ENCODE assay signal across 9 mouse cellular contexts in the genomic region with DNA sequence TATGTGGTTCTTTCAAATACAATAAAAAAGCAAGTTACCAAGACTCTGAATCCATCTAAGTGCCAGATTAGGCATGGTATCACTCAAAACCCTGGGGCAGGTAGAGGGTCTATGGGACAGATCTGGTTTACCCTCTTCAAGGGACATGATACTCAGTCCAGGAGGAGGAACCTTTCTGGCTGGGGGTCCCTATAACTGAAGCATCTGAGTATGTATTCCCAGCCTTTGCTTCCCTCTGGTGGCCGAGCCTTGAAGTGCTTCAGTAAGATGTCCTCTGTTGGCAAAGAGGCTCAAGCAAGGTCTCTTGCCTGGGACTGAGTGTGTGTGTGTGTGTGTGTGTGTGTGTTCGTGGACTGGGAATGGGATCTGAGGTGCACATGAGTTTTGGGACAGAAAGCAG.
A peak's percentile ranks its signal among the peaks of the same experiment; 100 is the strongest.
DNase-seq lines count a peak whose midpoint lies in the region; ATAC-seq and TF ChIP-seq lines count a peak whose summit lies in the region.
"Had no signal": no experiment of that assay in that cellular context is flagged by ENCODE, and none has a peak within 500 bp of the region (broad histone marks: within the 10 kb centered on the region; RNA-seq: fewer than 3 reads in every experiment).

No protein-coding gene starts in this region.

- no peak for TF ChIP-seq POLR2A in brain, embryonic 14.5 days (IDR thresholded peaks at IDR 0.05; ENCODE audit: borderline replicate concordance, extremely low read depth, insufficient read depth, insufficient read length, poor library complexity, severe bottlenecking)
- TF ChIP-seq POLR2A in small intestine, adult 2 months (IDR thresholded peaks at IDR 0.05; ENCODE audit: low read depth, low read length): no peak

- 3% methylated on average over 2 of the region's 2 CpGs for WGBS in forebrain, embryonic 16.5 days
- WGBS in hindbrain, embryonic 16.5 days: 20% methylated on average over 2 of the region's 2 CpGs
- 11% methylated on average over 2 of the region's 2 CpGs for WGBS in small intestine, adult 2 months

- H3K27ac ChIP-seq in forebrain, embryonic 16.5 days (ENCODE audit: low read length): no peak overlapping the region
- no peak overlapping the region for H3K27ac ChIP-seq in hindbrain, embryonic 16.5 days (ENCODE audit: low read depth, low read length)
- no peak overlapping the region for H3K27ac ChIP-seq in small intestine, adult 2 months (ENCODE audit: insufficient read depth, low read depth, low read length)
- H3K27ac ChIP-seq: embryonic facial prominence, embryonic 15.5 days had no signal

- H3K36me3 ChIP-seq in forebrain, embryonic 16.5 days (ENCODE audit: control insufficient read depth, insufficient read depth): no peaks in the 10 kb centered on the region
- no peaks in the 10 kb centered on the region for H3K36me3 ChIP-seq in hindbrain, embryonic 16.5 days (ENCODE audit: control insufficient read depth, insufficient read depth, low read length)
- H3K36me3 ChIP-seq in small intestine, adult 2 months (ENCODE audit: control insufficient read depth, insufficient read depth, low read length): no peaks in the 10 kb centered on the region
- H3K36me3 ChIP-seq: embryonic facial prominence, embryonic 15.5 days had no signal

- TF ChIP-seq CTCF in brain, embryonic 14.5 days (IDR thresholded peaks at IDR 0.05; ENCODE audit: borderline replicate concordance, extremely low read depth, insufficient read depth, insufficient read length): peak; percentile 85
- TF ChIP-seq CTCF in small intestine, adult 2 months (IDR thresholded peaks at IDR 0.05; ENCODE audit: extremely low read depth, insufficient read length, insufficient replicate concordance, low read depth, low read length): peak; percentile 57; the same call in 1 of the 2 replicates

- no peaks in the 10 kb centered on the region for H3K27me3 ChIP-seq in forebrain, embryonic 16.5 days (replicated peaks; ENCODE audit: control insufficient read depth, insufficient read depth, low read length)
- no peaks in the 10 kb centered on the region for H3K27me3 ChIP-seq in hindbrain, embryonic 16.5 days (replicated peaks; ENCODE audit: control insufficient read depth, insufficient read depth, low read length)
- no peaks in the 10 kb centered on the region for H3K27me3 ChIP-seq in small intestine, adult 2 months (ENCODE audit: control insufficient read depth, insufficient read depth, low read length)

- no peaks in the 10 kb centered on the region for H3K9me3 ChIP-seq in forebrain, embryonic 16.5 days (ENCODE audit: control insufficient read depth, low read length)
- H3K9me3 ChIP-seq in hindbrain, embryonic 16.5 days (ENCODE audit: control insufficient read depth, low read length): no peaks in the 10 kb centered on the region
- H3K9me3 ChIP-seq: embryonic facial prominence, embryonic 15.5 days had no signal

- ATAC-seq in forebrain, embryonic 16.5 days: peak; percentile 75
- ATAC-seq in hindbrain, embryonic 16.5 days: peak; percentile 80
- no peak for ATAC-seq in inflammation-experienced regulatory T-cells, adult 6 months

- H3K9ac ChIP-seq in forebrain, embryonic 16.5 days (replicated peaks; ENCODE audit: low read depth, low read length): no peak overlapping the region
- no peak overlapping the region for H3K9ac ChIP-seq in hindbrain, embryonic 16.5 days (ENCODE audit: low read depth, low read length)
- H3K9ac ChIP-seq: embryonic facial prominence, embryonic 15.5 days had no signal

- H3K4me1 ChIP-seq in forebrain, embryonic 16.5 days (replicated peaks; ENCODE audit: control insufficient read depth, insufficient read depth, low read length): no peaks in the 10 kb centered on the region
- H3K4me1 ChIP-seq in hindbrain, embryonic 16.5 days (ENCODE audit: control insufficient read depth, insufficient read depth, low read depth, low read length): no peaks in the 10 kb centered on the region
- no peaks in the 10 kb centered on the region for H3K4me1 ChIP-seq in small intestine, adult 2 months (ENCODE audit: control insufficient read depth, insufficient read depth, insufficient read length, low read length)

- no peak overlapping the region for H3K4me2 ChIP-seq in forebrain, embryonic 16.5 days (ENCODE audit: low read length)
- H3K4me2 ChIP-seq in hindbrain, embryonic 16.5 days (ENCODE audit: low read length): no peak overlapping the region
- H3K4me2 ChIP-seq: embryonic facial prominence, embryonic 15.5 days had no signal

- H3K4me3 ChIP-seq in forebrain, embryonic 16.5 days (replicated peaks; ENCODE audit: low read length): no peak overlapping the region
- no peak overlapping the region for H3K4me3 ChIP-seq in hindbrain, embryonic 16.5 days (ENCODE audit: low read length)
- no peak overlapping the region for H3K4me3 ChIP-seq in small intestine, adult 2 months (ENCODE audit: low read depth, low read length)
- H3K4me3 ChIP-seq: embryonic facial prominence, embryonic 15.5 days had no signal

- DNase-seq in MN1 (ENCODE audit: low spot score): peak; percentile 6
- DNase-seq in brain, embryonic 14.5 days (ENCODE audit: low read depth): peak; percentile 80
- DNase-seq in layer of hippocampus, postnatal 25 days (ENCODE audit: extremely low spot score in 1 of 2, low spot score in 1 of 2): peak; percentile 54 to 92
- DNase-seq in mesoderm, embryonic 11.5 days (ENCODE audit: low read depth, low spot score): peak; percentile 61

Comparison
In these comparisons a context has a peak if more than half of its experiments do, and no peak if none do; other contexts are left out.
1. DNase-seq: peak in every context shown above with its lines; median percentile 80 in brain, embryonic 14.5 days; 73 in layer of hippocampus, postnatal 25 days; 61 in mesoderm, embryonic 11.5 days; 6 in MN1.